14 mouse cellular contexts compared by ENCODE assay signal in genomic region chr14:86885417-86886098, GRCm38 (mm10).
"Had no signal": no experiment of that assay in that cellular context is flagged by ENCODE, and none has a peak within 500 bp of the region (broad histone marks: within the 10 kb centered on the region; RNA-seq: fewer than 3 reads in every experiment).

No protein-coding gene starts in this region.

- H3K27ac ChIP-seq: limb, embryonic 13.5 days; liver, embryonic 15.5 days; lung, embryonic 15.5 days; midbrain, embryonic 12.5 days; neural tube, embryonic 13.5 days; stomach, embryonic 15.5 days had no signal

- DNase-seq: kidney, adult 18-20 months; kidney, postnatal 10 days; left cerebral cortex, postnatal 4 days; retina, postnatal 1 day; right cerebral cortex, postnatal 14 days; thymus, adult 2 months; thymus, postnatal 36 days had no signal

- H3K4me3 ChIP-seq: limb, embryonic 13.5 days; liver, embryonic 15.5 days; lung, embryonic 15.5 days; midbrain, embryonic 12.5 days; neural tube, embryonic 13.5 days; stomach, embryonic 15.5 days had no signal

- ATAC-seq: midbrain, embryonic 16.5 days had no signal

- H3K36me3 ChIP-seq: limb, embryonic 13.5 days; lung, embryonic 15.5 days; midbrain, embryonic 12.5 days; neural tube, embryonic 13.5 days; stomach, embryonic 15.5 days had no signal
